Mouse (Mus musculus) stomach, embryonic 16.5 days (tissue): Measurements from ENCODE around the gene Nhlrc3. TPM values are rescaled to one million over a fixed set of nuclear protein-coding genes. Genes with fewer than 3 reads are reported as not detected.

Source experiments
- ATAC-seq: fragments of 200-750 bp; cut with Nextera tagmentation; 2 replicates; pipeline ENCODE4 v1.8.0; 2017; ENCODE audit warnings: moderate number of reproducible peaks, moderate TSS enrichment; ENCODE audit not compliant: insufficient read depth, low FRiP score
- H3K27ac ChIP-seq: fragments of 300-500 bp; sonication (generic); 2 replicates; pipeline ENCODE4 v1.5.1; 2014; ENCODE audit warnings: low read length
- H3K27me3 ChIP-seq: fragments of 300-500 bp; sonication (generic); 2 replicates; pipeline ENCODE4 v1.6.1; 2014; ENCODE audit warnings: low read length, control low read depth, mixed read lengths; ENCODE audit not compliant: control insufficient read depth, insufficient read depth
- H3K36me3 ChIP-seq: fragments of 300-500 bp; sonication (generic); 2 replicates; pipeline ENCODE4 v1.6.1; 2014; ENCODE audit warnings: low read length; ENCODE audit not compliant: control insufficient read depth, insufficient read depth
- H3K4me1 ChIP-seq: fragments of 300-500 bp; sonication (generic); 2 replicates; pipeline ENCODE4 v1.6.1; 2014; ENCODE audit warnings: low read length, control low read depth, mixed read lengths; ENCODE audit not compliant: control insufficient read depth, insufficient read depth
- H3K4me2 ChIP-seq: fragments of 300-500 bp; sonication (generic); 2 replicates; pipeline ENCODE4 v1.6.1; 2014; ENCODE audit warnings: low read depth, low read length, mixed read lengths
- H3K4me3 ChIP-seq: fragments of 300-500 bp; sonication (generic); replicated peaks from 2 replicates; pipeline ENCODE4 v1.5.1; 2014; ENCODE audit warnings: mild to moderate bottlenecking, low read length
- H3K9ac ChIP-seq: fragments of 300-500 bp; sonication (generic); 2 replicates; pipeline ENCODE4 v1.6.1; 2014; ENCODE audit warnings: low read length
- H3K9me3 ChIP-seq: fragments of 300-500 bp; sonication (generic); replicated peaks from 2 replicates; pipeline ENCODE4 v1.6.1; 2016; ENCODE audit warnings: low read length, control low read depth; ENCODE audit not compliant: control insufficient read depth
- WGBS: fragments of 180-500 bp; shearing (Covaris S2); extraction: QIAGEN DNeasy Blood & Tissue Kit; methylation state at CpG from one replicate; pipeline ENCODE4 v1.1.7; 2014; 5-methylcytosine and 5-hydroxymethylcytosine counted together
- polyA plus RNA-seq: library from polyadenylated mRNA; unstranded; fragments of >200 nt; fragmentation: Nextera tagmentation; extraction: Ambion mirVana; gene quantifications from 2 replicates; pipeline ENCODE4 v1.2.1, GENCODE M21; 2015

Gene Nhlrc3
- polyA plus RNA-seq, 1 experiment from 2014 or later, result 11.8 TPM

GRCm38 (mm10) chr3:53448208-53448607 is 14.9 kb downstream of the Nhlrc3 start:
- Histone ChIP-seq H3K27me3 (no peaks in the 10 kb centered on the region), H3K27ac (no peak overlapping the region), H3K4me2 (no peak overlapping the region), H3K4me1 (no peaks in the 10 kb centered on the region; the same call in 1 of the 2 replicates), H3K9me3 (no peaks in the 10 kb centered on the region), H3K9ac (no peak overlapping the region), H3K4me3 (no peak overlapping the region), H3K36me3 (peaks cover 9% of the 10 kb centered on the region)
- no peak; the same call in 1 of the 2 replicates for ATAC-seq
- WGBS, result 22% methylated on average over 2 of the region's 2 CpGs

- Histone ChIP-seq H3K36me3 (no peaks in the 10 kb centered on the region; the same call in none of the 2 replicates), H3K4me3 (no peak overlapping the region), H3K4me1 (no peaks in the 10 kb centered on the region; the same call in 1 of the 2 replicates), H3K27ac (no peak overlapping the region), H3K27me3 (no peaks in the 10 kb centered on the region), H3K9ac (no peak overlapping the region), H3K4me2 (no peak overlapping the region), H3K9me3 (no peaks in the 10 kb centered on the region)
- no peak for ATAC-seq
- WGBS, result 76% methylated on average over 3 of the region's 3 CpGs
Observed at GRCm38 (mm10) chr3:53446801-53447200, 16.3 kb downstream of the Nhlrc3 start.

GRCm38 (mm10) chr3:53445540-53445939 is 17.6 kb downstream of the Nhlrc3 start:
- no peaks in the 10 kb centered on the region for H3K9me3 ChIP-seq
- H3K9ac ChIP-seq, result no peak overlapping the region
- 82% methylated on average over 5 of the region's 5 CpGs for WGBS
- H3K4me2 ChIP-seq, result no peak overlapping the region
- no peaks in the 10 kb centered on the region; the same call in 1 of the 2 replicates for H3K36me3 ChIP-seq
- H3K4me3 ChIP-seq, result no peak overlapping the region
- no peak overlapping the region for H3K27ac ChIP-seq
- ATAC-seq, result no peak
- no peaks in the 10 kb centered on the region; the same call in 1 of the 2 replicates for H3K4me1 ChIP-seq
- H3K27me3 ChIP-seq, result no peaks in the 10 kb centered on the region

GRCm38 (mm10) chr3:53436550-53436949 is 26.6 kb downstream of the Nhlrc3 start:
- Histone ChIP-seq H3K9ac (no peak overlapping the region), H3K9me3 (no peaks in the 10 kb centered on the region), H3K27me3 (no peaks in the 10 kb centered on the region), H3K4me1 (no peaks in the 10 kb centered on the region), H3K4me3 (no peak overlapping the region), H3K4me2 (no peak overlapping the region), H3K27ac (no peak overlapping the region), H3K36me3 (no peaks in the 10 kb centered on the region)
- no peak for ATAC-seq
- WGBS, result 63% methylated on average over 5 of the region's 5 CpGs

- no peak overlapping the region for H3K4me3 ChIP-seq
- H3K4me1 ChIP-seq, result no peaks in the 10 kb centered on the region
- ATAC-seq, result no peak
- WGBS, result 70% methylated on average over 3 of the region's 3 CpGs
- no peaks in the 10 kb centered on the region for H3K36me3 ChIP-seq
- no peak overlapping the region for H3K9ac ChIP-seq
- no peaks in the 10 kb centered on the region for H3K27me3 ChIP-seq
- no peak overlapping the region for H3K27ac ChIP-seq
- no peaks in the 10 kb centered on the region for H3K9me3 ChIP-seq
- no peak overlapping the region for H3K4me2 ChIP-seq
Observed at GRCm38 (mm10) chr3:53434610-53435009, 28.5 kb downstream of the Nhlrc3 start.

GRCm38 (mm10) chr3:53423576-53423975 is 39.6 kb downstream of the Nhlrc3 start:
- H3K9ac ChIP-seq, result no peak overlapping the region
- H3K4me1 ChIP-seq, result no peaks in the 10 kb centered on the region
- no peaks in the 10 kb centered on the region for H3K9me3 ChIP-seq
- ATAC-seq, result no peak
- WGBS, result 77% methylated on average over 4 of the region's 4 CpGs
- H3K27ac ChIP-seq, result no peak overlapping the region
- H3K36me3 ChIP-seq, result no peaks in the 10 kb centered on the region
- no peak overlapping the region for H3K4me3 ChIP-seq
- H3K27me3 ChIP-seq, result no peaks in the 10 kb centered on the region
- H3K4me2 ChIP-seq, result no peak overlapping the region

GRCm38 (mm10) chr3:53422691-53423090 is 40.4 kb downstream of the Nhlrc3 start:
- no peaks in the 10 kb centered on the region for H3K4me1 ChIP-seq
- no peaks in the 10 kb centered on the region for H3K9me3 ChIP-seq
- ATAC-seq, result no peak
- no peaks in the 10 kb centered on the region for H3K36me3 ChIP-seq
- 47% methylated on average over 1 of the region's 1 CpGs for WGBS
- H3K9ac ChIP-seq, result no peak overlapping the region
- no peak overlapping the region for H3K4me3 ChIP-seq
- no peaks in the 10 kb centered on the region for H3K27me3 ChIP-seq
- H3K4me2 ChIP-seq, result no peak overlapping the region
- H3K27ac ChIP-seq, result no peak overlapping the region

- ATAC-seq, result no peak
Observed at GRCm38 (mm10) chr3:53421656-53422055, 41.5 kb downstream of the Nhlrc3 start.

GRCm38 (mm10) chr3:53417701-53418100 is 45.4 kb downstream of the Nhlrc3 start:
- Histone ChIP-seq H3K9me3 (no peaks in the 10 kb centered on the region), H3K27ac (no peak overlapping the region), H3K27me3 (no peaks in the 10 kb centered on the region), H3K4me2 (no peak overlapping the region), H3K4me1 (no peaks in the 10 kb centered on the region), H3K36me3 (no peaks in the 10 kb centered on the region), H3K9ac (no peak overlapping the region), H3K4me3 (no peak overlapping the region)
- 83% methylated on average over 7 of the region's 7 CpGs for WGBS
- ATAC-seq, result no peak

More at GRCm38 (mm10) chr3:53421656-53422055, 41.5 kb downstream of the Nhlrc3 start:
- Histone ChIP-seq H3K27ac (no peak overlapping the region), H3K9me3 (no peaks in the 10 kb centered on the region), H3K27me3 (no peaks in the 10 kb centered on the region), H3K9ac (no peak overlapping the region), H3K36me3 (no peaks in the 10 kb centered on the region), H3K4me2 (no peak overlapping the region), H3K4me3 (no peak overlapping the region), H3K4me1 (no peaks in the 10 kb centered on the region)
- 84% methylated on average over 12 of the region's 12 CpGs for WGBS
